Mouse (Mus musculus) cerebellum, adult 9-11 months (tissue): ENCODE measurements around the gene Trim80.
"Not testable (repeated sequence)": the region's sequence is repeated elsewhere in the genome, so short reads cannot be mapped to it uniquely, and the experiment has no call there.

Source experiments
- DNase-seq: peaks from one replicate; pipeline ENCODE4 v3.0.0; 2022

Trim80 gene

GRCm38 (mm10) chr11:115429307-115429706 is 11.0 kb upstream of the Trim80 start:
- peak; percentile 64 for DNase-seq

- no peak for DNase-seq
These were observed 9.8 kb upstream of the Trim80 start for GRCm38 (mm10) chr11:115430561-115430960.

- DNase-seq: peak; percentile 22
These were observed 7.5 kb upstream of the Trim80 start for GRCm38 (mm10) chr11:115432814-115433213.

GRCm38 (mm10) chr11:115433342-115433741 is 7.0 kb upstream of the Trim80 start:
- DNase-seq: peak; percentile 24

- peak; percentile 82 for DNase-seq
These were observed 4.6 kb upstream of the Trim80 start for GRCm38 (mm10) chr11:115435596-115436337.

GRCm38 (mm10) chr11:115437571-115438122 is 2.7 kb upstream of the Trim80 start:
- DNase-seq: no peak

GRCm38 (mm10) chr11:115439326-115439725 is 1.0 kb upstream of the Trim80 start:
- DNase-seq: no peak

- DNase-seq: no peak
These were observed 1.1 kb downstream of the Trim80 start for GRCm38 (mm10) chr11:115441417-115441816.

- DNase-seq: no peak
These were observed 6.6 kb downstream of the Trim80 start for GRCm38 (mm10) chr11:115446906-115447305.

GRCm38 (mm10) chr11:115447321-115447885 is 7.1 kb downstream of the Trim80 start:
- no peak for DNase-seq

GRCm38 (mm10) chr11:115448075-115448474 is 7.7 kb downstream of the Trim80 start:
- DNase-seq: no peak

- no peak for DNase-seq
These were observed 8.7 kb downstream of the Trim80 start for GRCm38 (mm10) chr11:115448998-115449397.

GRCm38 (mm10) chr11:115450176-115450575 is 9.8 kb downstream of the Trim80 start:
- DNase-seq: no peak

- DNase-seq: no peak
These were observed 11.5 kb downstream of the Trim80 start for GRCm38 (mm10) chr11:115451781-115452241.

GRCm38 (mm10) chr11:115452281-115452860 is 12.0 kb downstream of the Trim80 start:
- DNase-seq: no peak

- no peak for DNase-seq
These were observed 13.0 kb downstream of the Trim80 start for GRCm38 (mm10) chr11:115453306-115453705.

GRCm38 (mm10) chr11:115454822-115455221 is 14.5 kb downstream of the Trim80 start:
- not testable (repeated sequence) for DNase-seq

- DNase-seq: no peak
These were observed 15.3 kb downstream of the Trim80 start for GRCm38 (mm10) chr11:115455619-115456018.

GRCm38 (mm10) chr11:115456182-115456581 is 15.8 kb downstream of the Trim80 start:
- DNase-seq: no peak

GRCm38 (mm10) chr11:115457405-115457804 is 17.1 kb downstream of the Trim80 start:
- DNase-seq: no peak

GRCm38 (mm10) chr11:115460976-115461375 is 20.6 kb downstream of the Trim80 start:
- no peak for DNase-seq

GRCm38 (mm10) chr11:115461846-115462242 is 21.5 kb downstream of the Trim80 start:
- DNase-seq: no peak

GRCm38 (mm10) chr11:115462243-115462891 is 22.0 kb downstream of the Trim80 start, which contains the start of gene Slc16a5:
Slc16a5 (plus strand) TSS chr11:115462474.
- DNase-seq: peak; percentile 25
